Mouse (Mus musculus): ENCODE data around the gene P4ha2.

P4ha2 gene

DNA sequence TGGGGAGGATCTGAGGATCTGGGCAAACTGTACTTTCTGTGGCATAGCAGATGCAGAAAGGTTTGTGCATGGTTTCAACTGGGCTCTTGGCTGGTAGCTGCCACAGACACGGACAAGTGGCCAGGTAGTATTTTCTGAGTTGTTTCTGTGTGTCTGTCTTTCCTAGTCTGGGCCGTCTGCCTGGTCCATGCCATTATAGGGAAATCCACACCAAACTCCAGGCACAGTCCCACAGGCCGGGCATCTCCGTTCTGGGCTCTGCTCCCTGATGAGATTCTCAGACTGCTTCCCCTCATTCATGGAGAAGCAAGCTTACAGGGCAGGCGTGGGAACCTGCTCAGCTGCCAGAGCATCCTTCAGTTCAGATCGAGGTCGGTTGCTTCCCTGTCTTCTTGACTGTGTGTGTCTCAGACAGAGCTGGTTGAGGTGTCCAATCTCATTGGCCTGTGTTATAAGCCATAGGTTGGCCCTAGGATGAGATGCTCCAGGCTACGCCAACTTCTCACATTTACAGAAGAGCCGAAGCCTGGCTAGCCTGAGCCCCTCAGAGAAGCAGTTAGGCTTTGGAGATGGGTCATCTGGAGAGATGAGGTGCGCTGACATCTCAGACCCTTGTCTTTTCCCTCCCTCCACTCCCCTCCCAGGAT, at the start of gene P4ha2:
TSS of gene P4ha2 (plus strand) at position 51 of the 647 bp plus-strand sequence.
- DNase-seq (ENCODE audit: low spot score in 2 of 2), result no peak

DNA sequence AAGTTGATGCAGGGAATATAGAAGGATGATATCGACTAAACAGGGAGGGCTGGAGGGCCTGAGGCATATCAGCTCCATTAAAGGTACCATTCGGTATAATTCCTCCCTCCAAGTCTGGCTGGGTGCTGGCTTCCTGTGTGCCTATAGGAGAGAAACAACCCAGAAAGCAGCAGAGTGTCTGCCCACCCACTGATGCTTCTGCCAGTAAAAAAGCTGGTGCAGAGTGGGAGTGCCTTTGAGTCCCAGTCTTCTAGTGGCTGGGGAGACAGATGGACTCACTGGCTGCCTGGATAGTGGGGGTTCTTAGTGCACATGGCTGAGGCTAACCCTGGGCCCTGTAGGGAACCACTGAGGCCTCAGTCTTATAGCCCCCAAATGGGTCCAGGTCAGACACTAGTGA, 49.7 kb upstream of the P4ha2 start:
- DNase-seq (ENCODE audit: low spot score in 2 of 2), result no peak

DNA sequence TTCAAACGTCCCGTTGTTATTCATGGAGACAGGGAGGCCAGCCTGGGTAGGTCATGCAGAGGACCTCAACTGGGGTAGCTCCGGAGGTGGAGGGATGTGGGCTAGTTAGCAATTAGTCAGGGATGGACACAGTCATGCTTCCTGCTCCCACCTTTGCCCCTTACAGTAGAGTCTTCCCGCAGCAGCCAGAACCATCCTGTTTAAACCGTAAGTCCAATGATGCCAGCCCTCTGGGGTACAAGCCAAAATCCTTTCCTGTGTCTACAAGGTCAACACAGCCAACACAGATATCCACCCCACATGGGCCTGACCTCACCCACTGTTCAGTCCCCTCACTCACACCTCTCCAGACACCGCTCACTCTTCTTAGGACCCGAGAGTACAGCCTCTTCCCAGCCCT, 48.7 kb upstream of the P4ha2 start:
- DNase-seq (ENCODE audit: low spot score in 2 of 2), result no peak

DNA sequence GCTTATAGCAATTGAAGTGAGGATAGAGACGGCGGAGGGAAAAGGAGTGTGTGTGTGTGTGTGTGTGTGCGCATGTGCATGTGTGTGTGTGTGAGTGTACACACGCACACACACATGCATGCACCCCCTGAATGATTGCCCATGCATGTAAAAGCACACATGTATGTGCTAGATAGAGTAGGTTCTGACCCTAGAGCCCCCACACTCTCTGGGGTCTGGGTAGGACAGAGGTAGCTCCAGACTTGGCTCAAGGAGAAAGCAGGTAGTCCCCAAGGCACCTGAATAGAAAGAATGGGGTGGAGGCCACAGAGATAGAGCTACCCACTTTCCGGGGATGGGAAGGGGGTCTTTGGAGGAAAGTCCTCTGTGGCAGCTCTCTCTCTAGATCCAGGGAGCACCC, 47.8 kb upstream of the P4ha2 start:
- DNase-seq (ENCODE audit: low spot score in 2 of 2), result no peak

DNA sequence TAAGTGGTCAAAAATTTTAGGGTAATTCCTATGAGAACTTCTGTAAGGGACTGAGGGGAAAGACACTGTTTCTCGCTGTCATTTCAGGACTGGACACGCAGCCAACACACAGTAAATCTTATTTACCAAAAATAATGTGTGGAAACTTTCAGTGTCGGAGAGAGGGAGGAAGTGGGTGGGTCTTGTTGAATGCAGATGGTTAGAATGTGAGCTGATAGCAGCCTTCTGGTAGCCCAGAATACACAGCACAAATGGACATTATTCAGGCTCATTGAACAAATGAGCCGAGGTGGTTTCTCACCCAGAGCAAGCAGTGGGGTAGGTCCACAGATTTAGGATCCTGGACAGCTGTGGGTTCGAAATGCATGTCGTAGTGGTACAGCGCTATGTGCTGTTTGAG, 46.8 kb upstream of the P4ha2 start:
- DNase-seq (ENCODE audit: low spot score in 2 of 2), result no peak

DNA sequence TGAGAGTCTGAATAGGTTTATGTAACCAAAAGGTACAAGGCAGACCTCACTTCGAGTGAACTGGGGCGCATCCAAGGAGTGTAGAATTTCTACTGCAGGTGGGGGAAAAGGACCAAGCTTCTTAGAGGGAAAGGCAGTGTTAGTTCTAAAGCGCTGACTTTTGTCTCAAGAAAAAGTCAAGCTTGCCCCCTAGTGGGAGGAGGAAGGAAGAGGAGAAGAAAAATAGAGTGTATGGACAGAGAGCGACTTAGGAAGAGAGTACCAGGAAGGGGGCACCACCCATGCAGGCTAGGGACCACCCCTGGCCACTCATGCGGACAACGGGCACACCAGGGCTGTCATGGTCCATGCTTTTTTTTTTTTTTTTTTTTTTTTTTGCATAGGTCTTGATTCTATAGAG, 45.6 kb upstream of the P4ha2 start:
- no peak for DNase-seq (ENCODE audit: low spot score in 2 of 2)

DNA sequence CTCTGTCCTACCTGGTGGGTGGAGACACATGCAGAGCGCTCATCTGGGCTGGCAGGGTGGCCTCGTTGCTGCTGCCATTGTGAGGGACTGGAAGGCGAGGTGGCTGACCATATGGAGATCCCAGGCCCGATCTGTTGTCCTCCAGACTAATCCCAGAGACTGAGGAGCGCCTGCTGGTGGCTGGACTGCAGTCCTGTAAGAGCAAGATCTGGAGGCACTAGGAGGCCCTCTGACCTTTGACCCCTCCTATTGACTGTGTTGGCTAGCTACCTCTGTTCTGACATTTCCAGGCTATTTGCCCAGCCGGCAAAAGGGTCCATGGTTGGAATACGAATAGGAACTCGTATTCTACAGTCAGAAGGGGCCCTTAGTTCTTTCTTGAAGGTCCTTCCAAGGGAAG, 43.8 kb upstream of the P4ha2 start:
- no peak for DNase-seq (ENCODE audit: low spot score in 2 of 2)

DNA sequence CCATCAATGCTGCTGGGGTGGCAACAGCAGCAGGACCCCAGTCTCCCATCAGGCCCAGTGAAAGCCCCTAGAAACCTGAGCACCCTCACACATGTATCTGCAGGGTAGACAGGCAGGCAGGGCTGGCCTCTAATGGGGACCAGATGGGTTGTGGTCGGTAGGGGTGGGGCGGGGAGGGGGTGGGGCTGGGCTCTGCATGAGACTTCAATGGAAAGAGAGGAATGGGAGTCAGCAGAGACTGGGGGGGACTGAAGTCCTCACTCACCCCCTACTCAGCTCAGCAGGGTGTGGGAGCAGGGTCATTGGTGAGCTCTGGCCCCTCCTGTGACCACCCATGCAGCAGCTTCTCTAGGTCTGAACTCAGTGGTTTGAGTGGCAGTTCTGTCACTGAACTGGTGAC, 42.5 kb upstream of the P4ha2 start:
- no peak for DNase-seq (ENCODE audit: low spot score in 2 of 2)

DNA sequence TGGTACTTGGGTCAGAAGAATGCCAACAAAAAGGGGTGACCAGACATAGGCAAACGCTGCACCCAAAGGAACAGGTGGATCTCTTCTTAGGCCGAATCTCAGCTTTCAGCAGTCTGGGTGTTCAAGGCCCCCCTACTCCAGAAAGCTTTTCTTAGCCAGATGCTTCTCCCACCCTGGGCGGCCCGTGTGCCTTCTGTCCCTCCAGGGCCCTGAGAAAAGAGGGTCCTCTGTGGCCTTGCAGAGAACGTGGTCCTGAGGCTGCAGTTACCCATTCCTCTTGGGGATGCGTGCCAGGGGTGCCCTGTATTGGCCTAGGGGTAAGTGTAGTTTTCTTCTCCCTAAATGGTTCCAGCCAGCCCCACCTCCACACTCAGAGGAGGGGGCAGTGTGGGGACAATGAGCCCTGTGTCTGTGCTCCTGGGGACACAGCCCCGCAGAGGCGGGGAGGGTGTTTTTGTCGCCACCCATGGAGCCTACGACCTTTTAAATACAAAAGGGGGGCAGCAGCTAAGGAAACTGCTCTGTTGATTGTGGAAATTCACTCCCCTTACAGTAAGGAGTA, 41.8 kb upstream of the P4ha2 start:
- no peak for DNase-seq (ENCODE audit: low spot score in 2 of 2)

DNA sequence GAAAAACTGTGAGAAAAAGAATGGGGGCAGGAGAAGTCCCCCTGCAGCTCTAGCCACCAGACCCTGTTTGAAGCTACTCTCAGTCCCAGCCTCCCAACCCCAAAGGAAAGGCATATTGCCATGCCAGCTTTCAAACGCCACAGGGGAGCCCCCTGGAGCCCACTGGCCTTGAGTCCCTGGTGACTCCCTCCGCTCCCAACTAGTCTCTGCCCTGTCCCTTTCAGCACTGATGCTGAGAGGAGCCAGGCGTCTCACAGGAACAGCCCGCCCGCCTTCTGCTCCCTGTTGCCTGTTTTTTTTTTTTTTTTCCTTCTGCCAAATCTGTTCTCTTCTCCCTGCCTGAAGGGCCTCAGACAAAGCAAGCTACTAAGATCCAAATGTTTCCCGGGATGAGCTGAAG, 41.3 kb upstream of the P4ha2 start:
- no peak for DNase-seq (ENCODE audit: low spot score in 2 of 2)

DNA sequence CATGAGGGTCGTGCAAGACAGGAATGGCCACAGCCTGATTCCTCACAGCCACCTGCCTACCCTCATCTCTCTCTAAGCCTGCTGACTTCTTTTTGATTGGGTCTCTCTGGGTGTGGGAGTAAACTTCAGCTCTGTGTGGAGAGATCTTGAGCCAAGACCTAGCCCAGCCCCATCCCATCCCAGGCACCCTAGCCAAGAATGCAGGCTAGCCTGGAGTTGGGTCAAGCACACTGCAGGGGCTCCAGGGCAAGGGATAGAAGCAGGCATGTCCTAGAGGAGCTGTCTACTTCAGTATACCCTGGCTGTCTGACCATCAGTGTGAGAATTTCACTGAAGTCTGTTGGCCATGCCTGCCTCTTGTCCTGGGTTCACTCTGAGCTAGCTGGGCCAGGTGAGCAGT, 40.4 kb upstream of the P4ha2 start:
- DNase-seq (ENCODE audit: low spot score in 2 of 2), result no peak

DNA sequence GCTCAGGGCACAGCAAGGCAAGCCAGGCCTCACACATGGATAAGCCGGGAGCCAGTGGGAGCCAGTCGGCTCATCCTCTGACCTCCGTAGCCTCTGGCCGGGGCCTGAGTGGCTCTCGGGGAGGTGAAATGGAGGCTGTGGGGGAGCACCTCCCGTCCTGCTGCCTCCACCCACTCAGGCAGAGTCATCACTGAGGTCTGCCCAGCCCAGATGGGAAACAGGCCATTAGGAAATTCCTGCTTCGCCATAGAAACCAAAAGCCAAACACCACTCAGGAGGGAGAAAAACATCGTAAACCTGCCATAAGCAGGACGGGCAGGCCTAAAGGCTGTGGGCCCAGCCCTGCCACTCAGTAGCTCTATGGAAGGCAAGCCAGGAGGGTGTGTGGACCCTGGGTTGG, 39.6 kb upstream of the P4ha2 start:
- DNase-seq (ENCODE audit: low spot score in 2 of 2), result peak in 1 of 2 experiments; percentile 79

DNA sequence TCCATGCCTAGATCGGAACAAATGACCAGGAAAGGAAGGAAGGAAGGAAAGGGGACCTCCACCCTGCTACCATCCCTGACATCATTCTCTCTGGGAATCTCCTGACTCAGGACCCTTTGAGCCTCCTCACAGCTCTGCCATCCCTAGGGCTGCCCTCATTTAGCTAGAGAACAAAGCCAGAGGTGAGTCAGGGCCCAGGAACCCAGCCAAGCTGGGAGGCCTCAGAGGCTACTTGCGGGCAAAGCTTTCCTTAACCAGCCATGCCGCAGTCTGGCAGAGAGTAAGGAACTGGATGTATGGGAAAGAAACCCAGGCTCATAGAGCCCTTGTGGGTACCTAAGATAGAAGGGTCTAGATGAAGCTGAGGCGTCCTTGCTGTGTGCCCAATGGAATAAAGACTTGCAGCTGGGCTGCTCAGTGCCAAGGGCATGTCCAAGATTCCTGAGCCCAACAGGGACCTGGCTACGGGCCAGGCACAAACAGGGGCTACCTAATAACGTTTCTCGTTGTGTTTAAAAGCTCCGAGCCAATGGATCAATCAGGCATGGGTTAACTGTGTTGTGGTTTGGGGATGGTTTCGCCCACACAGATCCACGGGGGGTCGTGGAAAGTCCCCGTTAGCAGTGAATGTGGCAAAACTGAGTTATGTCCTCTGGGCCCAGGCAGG, 37.7 kb upstream of the P4ha2 start:
- DNase-seq (ENCODE audit: low spot score in 2 of 2), result peak in 1 of 2 experiments; percentile 60

DNA sequence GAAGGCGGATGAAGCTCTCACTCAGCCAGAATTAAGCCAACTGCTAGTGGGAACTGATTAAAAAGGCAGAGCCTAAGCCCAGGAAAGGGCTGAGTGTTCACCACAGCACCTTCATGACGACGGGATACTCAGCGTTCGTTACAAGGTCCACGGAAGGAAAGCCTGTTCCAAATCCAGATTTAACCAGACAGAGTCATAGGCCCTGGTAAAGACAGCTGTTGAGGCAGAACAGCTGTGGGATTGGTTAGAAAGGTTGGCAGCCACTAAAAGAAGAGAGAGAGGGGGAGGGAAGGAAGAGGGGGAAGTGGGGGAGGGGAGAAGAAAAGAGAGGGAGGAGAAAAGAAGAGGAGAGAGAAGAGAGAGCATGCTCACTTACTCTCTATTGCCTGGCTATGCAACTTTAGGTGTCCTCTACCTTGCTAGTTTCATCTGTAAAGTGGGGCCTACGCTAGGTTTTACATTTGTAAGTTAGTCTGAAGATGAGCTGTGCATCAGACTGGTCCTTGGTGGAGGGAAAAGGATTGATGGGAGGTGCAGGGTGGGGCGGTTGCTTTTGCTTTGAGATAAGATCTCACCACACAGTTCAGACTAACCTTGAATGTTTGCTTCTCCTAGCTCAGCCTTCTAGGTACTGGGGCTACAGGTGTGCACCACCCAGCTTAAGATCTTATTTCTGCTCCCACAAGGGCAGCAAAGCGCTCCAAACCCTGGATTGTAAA, 37.0 kb upstream of the P4ha2 start:
- DNase-seq (ENCODE audit: low spot score in 2 of 2), result no peak

DNA sequence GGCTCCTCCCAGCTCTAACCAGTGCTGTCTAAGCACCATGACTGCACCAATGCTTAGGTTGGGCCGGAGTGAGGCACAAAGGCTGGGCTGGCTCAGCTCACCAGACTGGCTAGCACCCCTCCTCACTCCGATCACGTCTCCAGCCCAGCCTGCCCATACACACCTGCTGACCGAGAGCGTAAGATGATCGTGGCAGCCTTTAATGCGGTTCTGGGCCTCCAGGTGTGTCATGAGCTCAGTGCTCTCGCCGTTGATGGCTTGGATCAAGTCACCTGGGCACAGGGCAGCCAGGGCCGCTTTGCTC, 36.5 kb upstream of the P4ha2 start:
- no peak for DNase-seq (ENCODE audit: low spot score in 2 of 2)

DNA sequence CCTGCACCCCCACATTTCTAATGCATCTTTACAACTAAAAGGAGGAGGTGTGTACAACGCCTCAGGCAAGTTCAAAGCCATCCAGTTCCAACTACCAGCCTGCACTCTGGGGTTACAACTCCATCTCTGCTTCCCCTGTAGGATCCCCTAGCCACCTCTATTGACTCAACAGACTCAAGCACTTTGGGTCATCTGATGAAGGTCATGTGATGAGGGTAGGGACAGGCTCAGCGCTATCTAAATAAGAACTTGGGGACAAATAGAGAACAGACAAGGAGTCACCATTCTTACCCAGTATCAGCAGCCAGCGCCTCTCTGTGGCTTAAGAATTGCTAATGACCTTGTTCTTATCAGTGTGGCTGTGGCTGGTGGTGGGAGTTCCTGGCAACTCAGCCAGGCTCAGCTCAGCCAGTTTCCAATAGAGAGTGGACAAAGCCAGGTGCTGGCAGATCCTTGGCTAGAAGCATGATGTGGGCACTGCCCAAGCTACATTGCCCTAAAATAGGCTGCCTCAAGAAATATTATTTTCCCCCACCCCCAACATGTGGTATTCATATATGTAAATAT, 35.4 kb upstream of the P4ha2 start:
- no peak for DNase-seq (ENCODE audit: low spot score in 2 of 2)

DNA sequence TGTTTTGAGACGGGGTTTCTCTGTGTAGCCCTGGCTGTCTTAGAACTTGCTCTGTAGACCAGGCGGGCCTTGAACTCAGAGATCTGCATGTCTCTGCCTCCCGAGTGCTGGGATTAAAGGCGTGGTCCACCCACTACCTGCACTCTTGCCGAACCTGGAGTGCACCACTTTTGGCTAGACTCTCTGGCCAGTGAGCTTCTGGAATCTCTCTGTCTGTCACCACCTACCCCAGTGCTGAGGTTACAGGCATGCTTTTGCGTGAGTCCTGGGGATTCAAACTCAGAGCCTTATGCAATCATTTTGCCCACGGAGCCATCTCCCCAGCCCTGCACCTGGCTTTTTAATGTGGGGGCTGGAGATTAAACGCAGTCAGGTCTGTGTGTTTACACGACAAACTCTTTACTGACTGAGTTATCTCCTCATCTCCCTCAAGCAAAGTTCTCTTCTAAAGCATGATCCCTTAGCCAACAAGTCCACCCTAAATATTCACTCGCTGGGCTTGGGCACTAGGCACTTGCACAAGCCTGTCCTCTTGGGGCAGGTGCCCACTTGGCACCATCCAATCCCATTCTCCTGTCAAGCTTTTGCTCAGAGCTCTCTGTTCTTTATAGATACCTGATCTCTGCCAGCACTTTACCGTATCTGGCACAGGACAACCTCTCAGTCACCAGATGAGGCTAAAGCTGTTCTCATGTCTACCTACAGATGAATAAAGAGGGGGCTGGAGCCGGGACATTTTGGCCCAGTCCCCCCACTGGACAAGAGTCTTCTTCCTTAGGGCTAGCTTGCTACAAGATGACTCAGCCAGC, 34.6 kb upstream of the P4ha2 start:
- DNase-seq (ENCODE audit: low spot score in 2 of 2), result no peak

DNA sequence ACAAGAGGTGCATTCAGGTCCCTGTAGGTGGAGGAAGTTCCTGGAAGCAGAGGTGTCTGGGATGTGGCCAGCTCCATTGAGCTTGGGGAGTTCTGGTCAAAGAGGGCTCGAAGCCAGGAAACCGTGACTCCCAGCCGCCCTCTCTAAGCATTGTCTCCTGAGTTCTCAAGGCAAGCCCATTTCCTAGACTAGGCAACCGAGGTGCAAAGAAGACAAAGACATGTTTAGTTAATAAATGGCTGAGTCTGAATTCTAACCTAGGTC, 34.0 kb upstream of the P4ha2 start:
- no peak for DNase-seq (ENCODE audit: low spot score in 2 of 2)

DNA sequence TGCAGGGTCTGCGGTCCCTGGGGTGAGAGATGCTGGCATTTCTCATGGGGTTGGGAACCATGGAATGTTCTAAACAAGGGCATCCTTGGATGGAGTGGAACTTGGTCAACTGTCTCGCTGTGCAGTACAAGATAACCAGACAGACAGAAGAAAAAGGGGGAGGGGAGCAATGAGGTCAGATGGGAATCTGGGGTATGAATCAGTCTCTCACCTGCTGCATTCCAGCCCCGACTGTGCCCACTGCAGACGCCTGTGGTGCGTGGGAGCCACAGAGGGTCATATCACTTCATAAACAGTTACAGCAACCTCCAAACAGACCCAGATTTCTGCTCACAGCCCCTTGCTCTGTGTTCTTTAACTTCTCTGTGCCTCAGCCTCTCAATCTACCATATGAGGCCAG, 33.5 kb upstream of the P4ha2 start:
- no peak for DNase-seq (ENCODE audit: low spot score in 2 of 2)

DNA sequence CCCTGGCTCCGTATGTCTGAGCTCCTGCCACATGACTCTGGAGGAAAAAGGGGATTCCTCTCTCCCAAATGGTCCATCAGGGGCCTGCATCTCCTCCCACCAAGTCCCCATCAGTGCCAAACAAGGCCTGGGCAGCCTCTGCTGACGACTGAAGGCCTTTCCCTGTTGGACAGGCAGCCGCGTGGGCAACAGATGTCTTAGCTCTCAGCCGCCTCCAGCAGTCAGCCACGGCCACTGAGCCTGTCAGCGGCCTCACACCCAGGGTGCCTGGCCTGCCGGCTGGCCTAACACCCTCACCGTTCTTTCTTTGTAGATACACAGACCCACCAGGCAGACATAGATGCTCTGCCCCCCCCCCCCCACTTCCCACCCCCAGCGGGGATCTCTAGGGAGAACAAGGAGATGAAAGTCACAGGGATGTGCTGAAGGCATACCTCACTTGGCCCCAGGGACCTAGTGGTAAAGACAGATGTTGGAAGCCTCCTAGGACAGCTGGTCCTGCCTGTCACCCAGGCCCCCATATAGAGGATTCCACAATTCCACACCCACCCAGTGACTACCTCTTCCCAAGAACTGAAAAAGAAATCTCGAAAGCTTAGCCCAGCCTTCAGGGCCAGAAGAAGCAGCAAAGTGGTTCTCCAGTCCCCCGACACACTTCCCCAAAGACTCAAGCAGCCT, 32.4 kb upstream of the P4ha2 start:
- DNase-seq (ENCODE audit: low spot score in 2 of 2), result no peak

DNA sequence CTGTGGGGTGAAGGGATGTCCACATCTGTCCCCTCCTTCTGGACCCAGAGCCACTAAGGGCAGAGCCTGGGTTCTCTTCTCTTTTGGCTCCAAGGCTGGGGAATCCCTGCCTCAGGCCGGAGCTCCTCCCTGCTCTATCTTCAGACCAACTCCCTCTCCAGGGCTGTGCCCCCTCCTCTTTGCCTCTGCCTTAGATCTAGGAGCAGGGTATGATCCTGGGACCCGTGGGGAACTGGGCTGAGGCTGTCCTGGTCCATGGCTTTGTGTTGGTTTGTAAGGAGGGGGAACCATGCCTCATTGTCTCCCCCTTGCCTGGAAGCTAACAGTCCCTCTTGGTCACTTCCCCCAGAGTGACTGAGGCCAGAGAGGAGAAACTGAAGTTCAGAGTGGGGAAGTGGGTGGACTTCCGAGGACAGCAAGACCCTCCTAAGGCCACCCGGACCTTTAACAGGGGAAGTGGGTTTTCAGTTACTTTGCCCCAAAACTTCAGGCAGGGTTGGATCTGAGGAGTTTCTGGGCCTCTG, 31.8 kb upstream of the P4ha2 start:
- no peak for DNase-seq (ENCODE audit: low spot score in 2 of 2)

All from urinary bladder, adult 18-20 months (tissue).